Mouse (Mus musculus) frontal cortex, postnatal 10 days (tissue): ENCODE results near the gene Nbr1.
"Not testable (repeated sequence)": the region's sequence is repeated elsewhere in the genome, so short reads cannot be mapped to it uniquely, and the experiment has no call there.

Experiments used
- DNase-seq, 2 experiments: peaks; one replicate each; pipeline ENCODE4 v3.0.0; 2022; ENCODE audit warnings: low spot score in 2 of 2, mixed read lengths in 1 of 2

The Nbr1 gene

DNA sequence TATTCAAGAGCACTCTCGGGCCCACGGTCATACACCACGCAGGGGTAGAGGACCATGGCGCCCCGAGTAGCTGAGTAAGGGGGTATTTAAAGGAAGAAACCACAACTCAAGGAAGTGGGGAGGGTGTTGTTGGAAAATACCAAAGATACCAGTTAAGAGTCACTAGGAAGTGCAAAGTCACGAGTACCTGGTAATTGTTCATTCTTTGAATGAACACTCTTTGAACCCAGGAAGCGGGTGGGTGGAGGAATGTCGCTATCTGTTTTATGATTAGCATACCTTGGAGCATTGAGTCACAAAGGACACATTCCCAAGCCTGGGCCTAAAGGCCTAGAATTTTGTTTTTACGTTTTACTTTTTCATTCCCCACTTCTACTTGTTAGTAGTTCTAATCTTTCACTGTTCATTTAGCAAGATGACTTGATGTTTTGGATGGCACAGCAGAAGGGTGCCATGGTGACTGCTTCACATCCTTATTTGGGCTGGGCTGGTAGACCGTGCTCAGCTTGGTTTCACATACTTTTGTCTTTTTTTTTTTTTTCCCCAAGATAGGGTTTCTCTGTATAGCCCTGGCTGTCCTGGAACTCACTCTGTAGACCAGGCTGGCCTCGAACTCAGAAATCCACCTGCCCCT lies 68.2 kb downstream of the Nbr1 start:
- not testable (repeated sequence) for DNase-seq

DNA sequence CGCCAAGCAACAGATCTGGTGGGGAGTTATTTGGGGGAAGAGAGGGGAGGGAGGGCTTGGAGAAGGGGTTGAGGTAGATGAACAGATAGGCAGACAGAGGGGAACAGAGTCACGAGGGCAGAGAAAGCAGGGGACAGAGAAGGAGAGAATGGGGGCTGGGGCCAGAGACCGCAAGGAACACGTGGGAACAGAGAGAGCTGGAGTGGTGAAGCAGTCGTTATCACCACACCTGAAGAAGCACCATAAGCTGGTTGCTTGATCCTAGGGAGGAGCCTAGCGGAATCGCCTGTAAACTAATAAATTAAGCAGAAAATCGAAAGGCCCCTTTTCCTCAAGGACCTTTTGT lies 74.7 kb downstream of the Nbr1 start:
- peak in 1 of 2 experiments; percentile 31 for DNase-seq

DNA sequence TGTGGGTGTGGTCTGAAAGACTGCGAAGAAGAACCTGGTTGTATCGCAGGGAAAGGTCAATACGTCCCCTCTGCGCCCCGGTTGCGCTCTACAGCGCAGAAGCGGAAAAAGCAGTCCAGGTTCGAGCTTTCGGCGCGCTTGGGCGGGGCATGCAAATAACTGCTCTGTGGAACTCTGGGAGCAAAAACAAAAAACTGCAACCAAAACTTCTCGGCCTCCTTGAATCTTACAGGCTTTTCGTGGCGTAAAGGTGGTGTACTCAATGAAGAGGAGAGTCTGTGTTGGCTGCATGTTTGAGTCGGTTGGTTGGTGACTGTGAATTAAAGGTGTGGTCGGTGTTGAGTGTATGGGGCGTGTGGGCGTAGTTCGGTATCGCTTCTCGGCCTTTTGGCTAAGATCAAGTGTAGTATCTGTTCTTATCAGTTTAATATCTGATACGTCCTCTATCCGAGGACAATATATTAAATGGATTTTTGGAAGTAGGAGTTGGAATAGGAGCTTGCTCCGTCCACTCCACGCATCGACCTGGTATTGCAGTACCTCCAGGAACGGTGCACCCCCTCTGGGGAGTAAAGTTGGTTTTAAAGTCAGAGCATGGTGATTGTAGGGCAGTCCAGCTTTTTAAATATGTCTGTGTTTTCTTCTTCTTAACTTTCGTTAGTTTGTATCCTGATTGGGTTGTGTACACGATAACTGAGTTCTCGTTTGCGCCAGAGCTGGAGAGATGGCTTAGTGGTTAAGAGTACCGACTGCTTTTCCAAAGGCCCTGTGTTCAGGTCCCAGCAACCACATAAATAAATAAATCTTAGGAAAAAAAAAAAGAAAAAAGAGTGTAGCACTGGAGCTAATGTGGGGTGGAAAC lies 75.3 kb downstream of the Nbr1 start, which contains the start of gene Rdm1:
TSS of gene Rdm1 (plus strand) at position 201 of the 862 bp plus-strand sequence.
- DNase-seq, result peak; percentile 78 to 83

DNA sequence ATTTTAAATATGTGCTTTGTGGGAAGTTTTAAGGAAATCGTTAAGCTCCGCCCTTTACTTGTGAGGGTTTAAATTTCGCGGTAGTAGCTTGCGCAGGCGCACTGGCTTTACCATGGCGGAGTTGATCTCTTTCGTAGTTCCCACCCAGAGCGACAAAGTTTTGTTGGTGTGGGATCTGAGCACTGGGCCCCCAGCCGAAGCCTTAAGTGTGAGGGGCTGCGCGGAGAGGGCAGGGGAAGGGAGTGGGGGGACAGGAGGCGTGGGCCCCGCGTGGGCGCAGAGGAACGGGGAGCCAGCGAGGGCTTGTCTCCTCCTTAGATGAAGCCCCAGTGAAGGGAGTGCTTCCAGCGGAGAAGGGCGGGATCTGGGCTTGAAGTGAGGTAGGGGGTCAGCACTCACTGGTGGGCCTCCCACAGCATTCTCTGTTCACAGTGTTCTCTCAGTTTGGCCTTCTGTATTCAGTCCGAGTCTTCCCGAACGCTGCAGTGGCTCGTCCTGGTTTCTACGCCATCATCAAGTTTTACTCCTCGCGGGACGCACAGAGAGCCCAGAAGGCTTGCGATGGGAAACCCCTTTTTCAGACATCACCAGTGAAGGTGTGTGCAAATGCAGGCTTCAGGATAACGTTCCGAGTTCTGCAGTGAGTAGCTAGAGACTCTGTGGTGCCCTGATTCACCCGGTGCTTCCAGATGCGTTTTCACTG lies 76.1 kb downstream of the Nbr1 start:
- DNase-seq, result peak; percentile 76 to 78

DNA sequence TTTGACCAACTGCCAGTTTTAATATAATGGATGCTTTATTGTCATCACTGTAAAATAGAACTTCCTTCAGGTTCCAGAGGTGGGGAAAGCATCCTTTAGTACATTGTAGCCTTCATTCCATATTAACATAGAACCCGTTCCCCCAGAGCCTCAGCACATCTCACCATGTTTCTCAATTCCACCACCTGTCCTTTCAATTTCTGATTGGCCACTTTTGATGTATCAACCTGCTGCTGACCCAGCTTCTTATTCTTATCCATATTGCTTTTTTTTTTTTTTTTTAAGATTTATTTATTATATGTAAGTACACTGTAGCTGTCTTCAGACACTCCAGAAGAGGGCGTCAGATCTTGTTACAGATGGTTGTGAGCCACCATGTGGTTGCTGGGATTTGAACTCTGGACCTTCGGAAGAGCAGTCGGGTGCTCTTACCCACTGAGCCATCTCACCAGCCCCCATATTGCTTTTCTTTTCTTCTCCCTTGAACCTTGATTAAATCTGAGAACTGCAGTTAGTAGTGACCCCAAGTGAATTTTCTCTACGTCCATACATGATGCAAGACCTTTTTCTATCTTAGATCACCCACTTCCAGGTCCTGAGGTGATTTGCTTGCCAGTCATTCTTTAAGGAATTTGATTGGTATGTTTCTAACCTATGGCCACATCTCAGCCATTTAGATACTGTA lies 76.9 kb downstream of the Nbr1 start:
- not testable (repeated sequence) for DNase-seq
